Mouse (Mus musculus) lung, embryonic 16.5 days (tissue): ENCODE data around the gene Kcnq5. TPM values are rescaled to one million over a fixed set of nuclear protein-coding genes. Genes with fewer than 3 reads are reported as not detected.
A peak's percentile ranks its signal among the peaks of the same experiment; 100 is the strongest.

Source experiments
- ATAC-seq: fragments of 200-750 bp; cut with Nextera tagmentation; 2 replicates; pipeline ENCODE4 v1.8.0; 2017; ENCODE audit warnings: low read depth, mild to moderate bottlenecking, moderate library complexity
- H3K27ac ChIP-seq: fragments of 300-500 bp; sonication (generic); 2 replicates; pipeline ENCODE4 v1.5.1; 2014; ENCODE audit warnings: mild to moderate bottlenecking, control low read depth, low read length
- H3K27me3 ChIP-seq: fragments of 300-500 bp; sonication (generic); 2 replicates; pipeline ENCODE4 v1.6.1; 2014; ENCODE audit warnings: low read depth, low read length, mixed read lengths; ENCODE audit not compliant: control insufficient read depth, insufficient read depth
- H3K36me3 ChIP-seq: fragments of 300-500 bp; sonication (generic); 2 replicates; pipeline ENCODE4 v1.6.1; 2014; ENCODE audit warnings: low read length; ENCODE audit not compliant: control insufficient read depth, insufficient read depth
- H3K4me1 ChIP-seq: fragments of 300-500 bp; sonication (generic); replicated peaks from 2 replicates; pipeline ENCODE4 v1.6.1; 2014; ENCODE audit warnings: low read length, mixed read lengths; ENCODE audit not compliant: control insufficient read depth, insufficient read depth
- H3K4me2 ChIP-seq: fragments of 300-500 bp; sonication (generic); 2 replicates; pipeline ENCODE4 v1.6.1; 2014; ENCODE audit warnings: low read depth, low read length, control low read depth
- H3K4me3 ChIP-seq: fragments of 300-500 bp; sonication (generic); 2 replicates; pipeline ENCODE4 v1.5.1; 2014; ENCODE audit warnings: mild to moderate bottlenecking, low read length, control low read depth
- H3K9ac ChIP-seq: fragments of 300-500 bp; sonication (generic); 2 replicates; pipeline ENCODE4 v1.6.1; 2014; ENCODE audit warnings: low read length, control low read depth
- H3K9me3 ChIP-seq: fragments of 300-500 bp; sonication (generic); 2 replicates; pipeline ENCODE4 v1.6.1; 2016; ENCODE audit warnings: low read length; ENCODE audit not compliant: control insufficient read depth
- WGBS: fragments of 180-500 bp; shearing (Covaris S2); extraction: QIAGEN DNeasy Blood & Tissue Kit; methylation state at CpG from one replicate; pipeline ENCODE4 v1.1.7; 2014; 5-methylcytosine and 5-hydroxymethylcytosine counted together
- polyA plus RNA-seq: library from polyadenylated mRNA; unstranded; fragments of >200 nt; fragmentation: Nextera tagmentation; extraction: Ambion mirVana; gene quantifications from 2 replicates; pipeline ENCODE4 v1.2.1, GENCODE M21; 2015

The Kcnq5 gene
- polyA plus RNA-seq, 1 experiment from 2014 or later = 1.1 TPM

GRCm38 (mm10) chr1:21496307-21496706 lies 465.4 kb downstream of the Kcnq5 start:
- H3K9me3 ChIP-seq = no peaks in the 10 kb centered on the region
- WGBS = 85% methylated on average over 3 of the region's 3 CpGs
- no peak overlapping the region for H3K4me2 ChIP-seq
- no peak overlapping the region for H3K9ac ChIP-seq
- peaks cover 4% of the 10 kb centered on the region; the same call in 1 of the 2 replicates for H3K4me1 ChIP-seq
- no peak for ATAC-seq
- H3K4me3 ChIP-seq = no peak overlapping the region
- H3K36me3 ChIP-seq = no peaks in the 10 kb centered on the region
- H3K27me3 ChIP-seq = no peaks in the 10 kb centered on the region
- no peak overlapping the region for H3K27ac ChIP-seq

GRCm38 (mm10) chr1:21488645-21489044 lies 473.1 kb downstream of the Kcnq5 start:
- Histone ChIP-seq H3K4me1 (no peaks in the 10 kb centered on the region), H3K4me2 (no peak overlapping the region), H3K9ac (no peak overlapping the region), H3K36me3 (no peaks in the 10 kb centered on the region), H3K27ac (no peak overlapping the region), H3K9me3 (no peaks in the 10 kb centered on the region), H3K27me3 (no peaks in the 10 kb centered on the region), H3K4me3 (no peak overlapping the region)
- 75% methylated on average over 3 of the region's 3 CpGs for whole genome bisulfite sequencing
- ATAC-seq = no peak

- Histone ChIP-seq H3K36me3 (no peaks in the 10 kb centered on the region), H3K27ac (no peak overlapping the region), H3K9me3 (no peaks in the 10 kb centered on the region), H3K4me3 (no peak overlapping the region), H3K4me2 (no peak overlapping the region), H3K4me1 (no peaks in the 10 kb centered on the region), H3K27me3 (no peaks in the 10 kb centered on the region), H3K9ac (no peak overlapping the region)
- WGBS = 48% methylated on average over 5 of the region's 5 CpGs
- ATAC-seq = no peak
Observed at GRCm38 (mm10) chr1:21486266-21486665, 475.5 kb downstream of the Kcnq5 start.

- Histone ChIP-seq H3K9ac (no peak overlapping the region), H3K36me3 (no peaks in the 10 kb centered on the region), H3K9me3 (no peaks in the 10 kb centered on the region), H3K4me3 (no peak overlapping the region), H3K27ac (no peak overlapping the region), H3K4me1 (no peaks in the 10 kb centered on the region), H3K27me3 (no peaks in the 10 kb centered on the region), H3K4me2 (no peak overlapping the region)
- ATAC-seq = no peak
- WGBS = 79% methylated on average over 6 of the region's 6 CpGs
Observed at GRCm38 (mm10) chr1:21469311-21469710, 492.4 kb downstream of the Kcnq5 start.

GRCm38 (mm10) chr1:21466431-21466830 lies 495.3 kb downstream of the Kcnq5 start:
- Histone ChIP-seq H3K4me2 (no peak overlapping the region), H3K27me3 (no peaks in the 10 kb centered on the region), H3K27ac (no peak overlapping the region), H3K9me3 (no peaks in the 10 kb centered on the region), H3K4me1 (no peaks in the 10 kb centered on the region), H3K36me3 (no peaks in the 10 kb centered on the region), H3K9ac (no peak overlapping the region), H3K4me3 (no peak overlapping the region)
- no peak for ATAC-seq
- WGBS = 86% methylated on average over 4 of the region's 4 CpGs

- no peaks in the 10 kb centered on the region for H3K27me3 ChIP-seq
- H3K9ac ChIP-seq = no peak overlapping the region
- no peak overlapping the region for H3K27ac ChIP-seq
- no peaks in the 10 kb centered on the region for H3K36me3 ChIP-seq
- H3K4me2 ChIP-seq = no peak overlapping the region
- H3K4me1 ChIP-seq = no peaks in the 10 kb centered on the region
- no peak for ATAC-seq
- WGBS = 66% methylated on average over 18 of the region's 18 CpGs
- H3K4me3 ChIP-seq = no peak overlapping the region
- H3K9me3 ChIP-seq = no peaks in the 10 kb centered on the region
Observed at GRCm38 (mm10) chr1:21460941-21461689, 500.6 kb downstream of the Kcnq5 start.

- Histone ChIP-seq H3K4me3 (no peak overlapping the region), H3K9ac (no peak overlapping the region), H3K9me3 (no peaks in the 10 kb centered on the region), H3K27ac (no peak overlapping the region), H3K27me3 (no peaks in the 10 kb centered on the region), H3K4me1 (no peaks in the 10 kb centered on the region), H3K36me3 (no peaks in the 10 kb centered on the region), H3K4me2 (no peak overlapping the region)
- ATAC-seq = no peak
- 56% methylated on average over 8 of the region's 8 CpGs for WGBS
Observed at GRCm38 (mm10) chr1:21458581-21458980, 503.2 kb downstream of the Kcnq5 start.

- no peaks in the 10 kb centered on the region for H3K27me3 ChIP-seq
- no peak overlapping the region for H3K4me2 ChIP-seq
- H3K4me1 ChIP-seq = no peaks in the 10 kb centered on the region
- no peaks in the 10 kb centered on the region for H3K36me3 ChIP-seq
- no peak overlapping the region for H3K27ac ChIP-seq
- no peak overlapping the region for H3K4me3 ChIP-seq
- ATAC-seq = no peak
- WGBS = 82% methylated on average over 5 of the region's 5 CpGs
- H3K9me3 ChIP-seq = no peaks in the 10 kb centered on the region
- H3K9ac ChIP-seq = no peak overlapping the region
Observed at GRCm38 (mm10) chr1:21455971-21456370, 505.8 kb downstream of the Kcnq5 start.

- H3K9me3 ChIP-seq = no peaks in the 10 kb centered on the region
Observed at GRCm38 (mm10) chr1:21448227-21448626, 513.5 kb downstream of the Kcnq5 start.

More at GRCm38 (mm10) chr1:21448227-21448626, 513.5 kb downstream of the Kcnq5 start:
- ATAC-seq = peak; percentile 31; the same call in 1 of the 2 replicates
- Histone ChIP-seq H3K4me3 (no peak overlapping the region), H3K4me1 (no peaks in the 10 kb centered on the region), H3K27me3 (no peaks in the 10 kb centered on the region), H3K27ac (no peak overlapping the region), H3K4me2 (no peak overlapping the region), H3K9ac (no peak overlapping the region), H3K36me3 (no peaks in the 10 kb centered on the region)
- 36% methylated on average over 2 of the region's 2 CpGs for WGBS
